In genomic region chr7:56518581-56518980, GRCm38 (mm10) we compare ENCODE assay signal across 28 mouse cellular contexts.
DNase-seq lines count a peak whose midpoint lies in the region; ATAC-seq lines count a peak whose summit lies in the region.
"Had no signal": no experiment of that assay in that cellular context is flagged by ENCODE, and none has a peak within 500 bp of the region (broad histone marks: within the 10 kb centered on the region; RNA-seq: fewer than 3 reads in every experiment).

No protein-coding gene starts in this region.

- H3K4me1 ChIP-seq in midbrain, embryonic 11.5 days (ENCODE audit: control insufficient read depth, insufficient read depth, low read length), result peaks cover 2% of the 10 kb centered on the region; the same call in 1 of the 2 replicates
- no peaks in the 10 kb centered on the region for H3K4me1 ChIP-seq in midbrain, embryonic 14.5 days (ENCODE audit: control insufficient read depth, insufficient read depth, low read length)
- H3K4me1 ChIP-seq: embryonic facial prominence, embryonic 10.5 days; embryonic facial prominence, embryonic 13.5 days; forebrain, embryonic 13.5 days; heart, embryonic 12.5 days; heart, embryonic 15.5 days; hindbrain, embryonic 15.5 days had no signal

- H3K27me3 ChIP-seq in midbrain, embryonic 11.5 days (ENCODE audit: control insufficient read depth, insufficient read depth, low read length), result no peaks in the 10 kb centered on the region
- no peaks in the 10 kb centered on the region for H3K27me3 ChIP-seq in midbrain, embryonic 14.5 days (ENCODE audit: control insufficient read depth, insufficient read depth, low read length)
- H3K27me3 ChIP-seq: embryonic facial prominence, embryonic 13.5 days; forebrain, embryonic 13.5 days; heart, embryonic 12.5 days; heart, embryonic 15.5 days; hindbrain, embryonic 15.5 days had no signal

- no peaks in the 10 kb centered on the region for H3K9me3 ChIP-seq in midbrain, embryonic 11.5 days (ENCODE audit: control insufficient read depth, low read length)
- no peaks in the 10 kb centered on the region for H3K9me3 ChIP-seq in midbrain, embryonic 14.5 days (ENCODE audit: control insufficient read depth, low read length)
- H3K9me3 ChIP-seq: embryonic facial prominence, embryonic 10.5 days; embryonic facial prominence, embryonic 13.5 days; forebrain, embryonic 13.5 days; heart, embryonic 12.5 days; heart, embryonic 15.5 days; hindbrain, embryonic 10.5 days; hindbrain, embryonic 15.5 days had no signal

- peak; percentile 5 for DNase-seq in embryo, embryonic 10.5 days (ENCODE audit: low spot score)
- no peak for DNase-seq in embryo, embryonic 10 days (ENCODE audit: low spot score)
- no peak for DNase-seq in midbrain, embryonic 11.5 days (ENCODE audit: low spot score, missing footprints)
- DNase-seq in midbrain, embryonic 14.5 days, result no peak
- DNase-seq in WW6 (ENCODE audit: low read depth, low spot score), result peak; percentile 42
- no peak for DNase-seq in ovary, postnatal 10 days (ENCODE audit: low spot score)
- DNase-seq in right cerebral cortex, adult 2 months (ENCODE audit: low spot score in 2 of 2), result no peak
- DNase-seq: adrenal gland, adult 8-10 months; adrenal gland, postnatal 25 days; cerebellum, adult 11-12 months; cerebellum, adult 8-10 months; cerebellum, postnatal 10 days; embryo, embryonic 11 days; gastrocnemius, postnatal 10 days; gastrocnemius, postnatal 36 days; heart, postnatal 10 days; heart, postnatal 36 days had no signal

- 13% methylated on average over 1 of the region's 1 CpGs for WGBS in midbrain, embryonic 11.5 days
- WGBS in midbrain, embryonic 14.5 days, result 11% methylated on average over 1 of the region's 1 CpGs

- H3K27ac ChIP-seq in midbrain, embryonic 11.5 days (ENCODE audit: low read depth, low read length), result no peak overlapping the region
- H3K27ac ChIP-seq in midbrain, embryonic 14.5 days (replicated peaks; ENCODE audit: low read depth, low read length), result no peak overlapping the region
- H3K27ac ChIP-seq: embryonic facial prominence, embryonic 10.5 days; embryonic facial prominence, embryonic 13.5 days; forebrain, embryonic 13.5 days; heart, embryonic 15.5 days; hindbrain, embryonic 10.5 days; hindbrain, embryonic 15.5 days had no signal

- H3K36me3 ChIP-seq in midbrain, embryonic 11.5 days (ENCODE audit: control insufficient read depth, insufficient read depth, low read length), result no peaks in the 10 kb centered on the region
- no peaks in the 10 kb centered on the region for H3K36me3 ChIP-seq in midbrain, embryonic 14.5 days (ENCODE audit: control insufficient read depth, insufficient read depth, low read length)
- H3K36me3 ChIP-seq: embryonic facial prominence, embryonic 10.5 days; embryonic facial prominence, embryonic 13.5 days; heart, embryonic 12.5 days; heart, embryonic 15.5 days; hindbrain, embryonic 10.5 days; hindbrain, embryonic 15.5 days had no signal

- ATAC-seq in midbrain, embryonic 11.5 days (ENCODE audit: low FRiP score), result 0 out of 2 replicates have a peak, but pooled peaks have one; percentile 42
- ATAC-seq in midbrain, embryonic 14.5 days (ENCODE audit: low FRiP score, low TSS enrichment), result no peak
- ATAC-seq: activated CD4-positive, CD25-positive, alpha-beta regulatory T cell, adult 4 months; forebrain, embryonic 13.5 days; forebrain, embryonic 16.5 days; intestine, postnatal 0 days had no signal

- H3K9ac ChIP-seq in midbrain, embryonic 11.5 days (ENCODE audit: low read length), result no peak overlapping the region
- no peak overlapping the region for H3K9ac ChIP-seq in midbrain, embryonic 14.5 days (replicated peaks; ENCODE audit: low read length)
- H3K9ac ChIP-seq: embryonic facial prominence, embryonic 13.5 days; forebrain, embryonic 13.5 days; heart, embryonic 12.5 days; heart, embryonic 15.5 days; hindbrain, embryonic 15.5 days had no signal

- no peak overlapping the region for H3K4me3 ChIP-seq in midbrain, embryonic 11.5 days (ENCODE audit: low read depth, low read length)
- H3K4me3 ChIP-seq in midbrain, embryonic 14.5 days (replicated peaks; ENCODE audit: low read depth, low read length), result no peak overlapping the region
- H3K4me3 ChIP-seq: embryonic facial prominence, embryonic 10.5 days; embryonic facial prominence, embryonic 13.5 days; erythroblast, embryonic 14.5 days; forebrain, embryonic 13.5 days; heart, embryonic 12.5 days; heart, embryonic 15.5 days; hindbrain, embryonic 10.5 days; hindbrain, embryonic 15.5 days had no signal

- no peak overlapping the region for H3K4me2 ChIP-seq in midbrain, embryonic 11.5 days
- no peak overlapping the region for H3K4me2 ChIP-seq in midbrain, embryonic 14.5 days (ENCODE audit: low read length)
- H3K4me2 ChIP-seq: embryonic facial prominence, embryonic 13.5 days; forebrain, embryonic 13.5 days; heart, embryonic 12.5 days; heart, embryonic 15.5 days; hindbrain, embryonic 15.5 days had no signal

Comparison
In these comparisons a context has a peak if more than half of its experiments do, and no peak if none do; other contexts are left out.
1. DNase-seq: peak in embryo, embryonic 10.5 days (single experiment) and WW6 (single experiment); none in embryo, embryonic 10 days (single experiment), midbrain, embryonic 11.5 days (single experiment), midbrain, embryonic 14.5 days (single experiment), ovary, postnatal 10 days (single experiment) and right cerebral cortex, adult 2 months (0 of 2).